Mouse (Mus musculus) bone marrow macrophage, adult 2 months (primary cell): Measurements from ENCODE around the gene Nppb. TPM values are rescaled to one million over a fixed set of nuclear protein-coding genes. Genes with fewer than 3 reads are reported as not detected.

Experiments
- H3K27ac ChIP-seq: 2 replicates; pipeline ENCODE4 v1.5.1; 2012; ENCODE audit warnings: low read depth, low read length; ENCODE audit not compliant: insufficient read depth
- H3K4me1 ChIP-seq: 2 replicates; pipeline ENCODE4 v1.6.1; 2012; ENCODE audit warnings: low read length; ENCODE audit not compliant: control insufficient read depth, insufficient read depth
- H3K4me3 ChIP-seq: 2 replicates; pipeline ENCODE4 v1.5.1; 2012; ENCODE audit warnings: mild to moderate bottlenecking, low read length, moderate library complexity; ENCODE audit not compliant: insufficient read depth
- CTCF ChIP-seq: IDR thresholded peaks from 2 replicates; pipeline ENCODE4 v1.5.1; 2012; ENCODE audit warnings: low read depth, mild to moderate bottlenecking, low read length, moderate library complexity
- POLR2A ChIP-seq: IDR thresholded peaks from 2 replicates; pipeline ENCODE4 v1.6.1; 2012; ENCODE audit warnings: mild to moderate bottlenecking, low read depth, low read length, borderline replicate concordance
- polyA plus RNA-seq: library from polyadenylated mRNA; stranded (reverse); fragments of >200 nt; gene quantifications from 2 replicates; pipeline ENCODE4 v1.2.4, GENCODE M21; 2012; ENCODE audit not compliant: missing spikeins, insufficient read depth, insufficient read length

Gene Nppb
- polyA plus RNA-seq, 1 experiment, result not detected

DNA sequence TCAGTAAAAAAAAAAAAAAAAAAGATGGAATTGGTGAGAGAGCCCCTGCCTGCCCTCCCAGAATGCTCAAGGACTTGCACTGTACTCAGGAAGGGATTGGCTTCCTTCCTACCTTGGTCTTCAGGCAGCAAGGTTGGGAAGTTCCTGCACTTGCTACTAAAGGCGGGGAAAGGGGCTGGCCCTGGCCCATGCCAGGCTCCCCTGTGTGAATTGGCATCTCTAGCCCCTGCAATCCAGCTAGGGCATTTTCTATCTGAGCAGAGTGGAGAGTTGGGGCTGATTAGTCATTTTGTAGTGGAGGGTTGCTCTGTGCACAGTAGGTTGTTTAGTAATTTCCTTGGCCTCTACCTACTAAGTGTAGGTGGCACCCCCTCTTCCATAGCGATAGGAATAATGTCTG is 16.8 kb upstream of the Nppb start:
- TF ChIP-seq POLR2A, result no peak
- TF ChIP-seq CTCF, result no peak
- no peak overlapping the region for H3K27ac ChIP-seq

DNA sequence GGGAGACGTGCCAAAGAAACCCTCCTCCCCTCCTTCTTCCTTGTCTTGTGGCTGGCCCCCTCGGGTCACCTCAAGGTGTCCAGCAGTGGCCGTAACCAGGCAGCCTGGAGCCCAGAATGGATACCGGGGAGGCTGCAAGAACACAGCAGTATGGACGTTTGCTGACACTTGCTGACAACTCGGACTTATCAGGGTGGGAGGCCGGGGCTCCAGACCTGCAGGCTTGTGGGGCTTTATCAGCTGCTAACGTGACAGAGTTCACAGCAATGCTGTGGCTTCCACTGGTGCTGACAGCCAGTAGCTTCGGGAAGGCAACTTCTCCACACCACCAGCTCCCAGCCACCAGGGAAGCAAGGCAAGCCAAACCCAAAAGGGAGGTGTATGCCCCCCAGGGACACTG is 16.3 kb upstream of the Nppb start:
- no peak overlapping the region for H3K27ac ChIP-seq
- no peak for TF ChIP-seq POLR2A
- no peak for TF ChIP-seq CTCF
- H3K4me1 ChIP-seq, result no peaks in the 10 kb centered on the region
- H3K4me3 ChIP-seq, result no peak overlapping the region

More for the DNA sequence above, 16.8 kb upstream of the Nppb start:
- no peaks in the 10 kb centered on the region for H3K4me1 ChIP-seq
- H3K4me3 ChIP-seq, result no peak overlapping the region

DNA sequence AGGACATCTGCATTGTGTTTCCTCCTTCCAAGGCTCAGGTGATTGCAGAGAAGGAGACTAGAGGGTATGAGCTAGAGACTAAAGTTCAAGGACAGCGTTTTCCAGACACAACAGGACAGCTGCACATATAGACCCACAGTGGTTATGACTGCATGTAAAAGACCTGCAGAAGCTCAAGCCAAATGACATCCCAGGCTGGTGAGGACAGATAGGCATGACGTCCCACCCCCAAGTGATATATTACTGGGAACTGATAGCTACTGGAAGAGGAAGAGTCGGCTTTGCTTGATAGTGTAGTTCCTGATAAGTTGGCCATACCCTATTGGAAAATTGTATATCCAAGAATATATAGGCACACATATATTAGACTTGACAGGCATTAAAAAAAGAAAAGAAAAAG is 9.4 kb upstream of the Nppb start:
- no peak overlapping the region for H3K4me3 ChIP-seq
- TF ChIP-seq CTCF (no peak), POLR2A (no peak)
- H3K27ac ChIP-seq, result no peak overlapping the region
- H3K4me1 ChIP-seq, result no peaks in the 10 kb centered on the region

DNA sequence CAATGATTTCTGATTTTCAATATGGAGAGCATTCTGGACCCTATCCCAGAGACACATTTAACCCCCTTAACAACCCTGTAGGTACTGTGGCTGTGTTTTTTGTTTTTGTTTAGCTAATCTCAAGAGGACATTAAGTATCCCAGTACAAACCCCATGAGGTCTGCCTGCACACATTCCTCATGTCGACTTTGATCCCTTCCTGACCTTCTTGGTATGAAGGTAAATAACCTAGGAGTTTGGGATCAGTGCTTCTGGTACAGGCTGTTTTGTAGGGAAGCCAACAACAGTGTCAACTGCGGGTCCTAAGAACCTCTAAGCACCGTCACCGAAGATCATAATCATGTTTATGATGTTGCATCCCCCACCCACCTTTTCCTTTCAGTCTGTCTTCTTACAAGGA is 7.9 kb upstream of the Nppb start:
- TF ChIP-seq POLR2A (no peak), CTCF (no peak)
- Histone ChIP-seq H3K27ac (no peak overlapping the region), H3K4me1 (no peaks in the 10 kb centered on the region), H3K4me3 (no peak overlapping the region)

DNA sequence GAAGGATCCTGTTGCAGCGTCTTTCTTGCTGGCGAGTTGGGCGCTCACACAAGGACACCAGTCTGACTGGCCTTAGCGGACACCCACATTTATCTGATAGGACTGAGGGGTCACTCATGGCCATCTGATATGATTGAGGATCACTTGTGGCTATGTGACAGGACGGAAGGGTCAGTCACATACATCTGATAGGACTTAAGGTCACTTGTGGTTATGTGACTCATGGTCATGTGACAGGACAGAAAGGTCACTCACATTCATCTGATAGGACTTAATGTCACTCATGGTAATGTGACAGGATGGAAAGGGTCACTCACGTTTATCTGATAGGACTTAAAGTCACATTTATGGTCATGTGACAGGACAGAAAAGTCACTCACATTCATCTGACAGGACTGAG is 7.2 kb upstream of the Nppb start:
- TF ChIP-seq POLR2A, result no peak
- no peak for TF ChIP-seq CTCF
- H3K4me1 ChIP-seq, result no peaks in the 10 kb centered on the region
- H3K27ac ChIP-seq, result no peak overlapping the region
- no peak overlapping the region for H3K4me3 ChIP-seq

DNA sequence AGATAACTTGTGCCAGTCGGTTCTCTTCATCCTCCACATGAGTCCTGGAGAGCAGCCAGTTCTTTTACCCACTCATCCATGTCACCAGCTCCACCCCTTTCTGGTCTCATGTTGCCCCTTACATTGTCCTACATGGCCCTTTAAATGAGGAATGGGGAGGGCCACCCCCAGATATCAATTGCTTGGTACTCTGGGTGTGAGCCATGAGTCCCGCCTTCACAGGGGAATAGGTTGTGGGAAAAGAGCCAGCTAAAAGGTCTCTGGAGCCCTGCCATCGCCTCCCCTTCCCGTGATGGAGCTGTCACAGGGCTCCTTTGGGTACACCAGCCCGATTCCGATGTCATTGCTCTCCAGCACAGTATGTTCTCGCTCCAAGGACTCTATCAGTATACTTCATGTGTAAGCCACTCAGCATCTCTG is 6.1 kb upstream of the Nppb start:
- Histone ChIP-seq H3K4me1 (no peaks in the 10 kb centered on the region), H3K27ac (no peak overlapping the region), H3K4me3 (no peak overlapping the region)
- TF ChIP-seq POLR2A (no peak), CTCF (no peak)

DNA sequence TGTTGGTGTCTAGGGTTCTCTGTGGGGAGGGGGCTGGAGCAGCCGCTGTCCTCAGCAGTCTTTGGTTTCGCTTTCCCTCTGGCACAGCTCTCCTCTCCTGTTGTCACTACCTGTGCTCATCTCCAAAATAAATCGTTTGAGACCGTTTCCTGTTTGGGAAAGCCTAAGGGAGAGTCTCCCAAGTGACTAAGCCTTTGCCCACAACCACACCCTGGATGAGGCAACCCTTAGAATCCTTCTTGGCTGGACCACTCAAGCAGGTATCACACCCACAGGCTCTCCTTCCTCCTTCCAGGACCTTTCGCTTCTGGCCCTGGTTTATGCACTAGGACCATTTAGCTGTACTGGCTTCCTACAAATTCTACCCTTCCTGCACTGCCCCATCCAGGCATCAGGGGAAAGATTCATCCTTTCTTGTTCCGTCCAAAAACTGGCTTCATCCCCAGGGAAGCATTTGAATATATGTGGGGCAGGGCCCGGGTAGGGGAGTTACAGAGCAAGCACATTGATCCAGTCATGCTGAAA is 8.0 kb downstream of the Nppb start:
- TF ChIP-seq CTCF (no peak), POLR2A (no peak)
- no peak overlapping the region for H3K27ac ChIP-seq
- no peak overlapping the region for H3K4me3 ChIP-seq
- no peaks in the 10 kb centered on the region for H3K4me1 ChIP-seq

DNA sequence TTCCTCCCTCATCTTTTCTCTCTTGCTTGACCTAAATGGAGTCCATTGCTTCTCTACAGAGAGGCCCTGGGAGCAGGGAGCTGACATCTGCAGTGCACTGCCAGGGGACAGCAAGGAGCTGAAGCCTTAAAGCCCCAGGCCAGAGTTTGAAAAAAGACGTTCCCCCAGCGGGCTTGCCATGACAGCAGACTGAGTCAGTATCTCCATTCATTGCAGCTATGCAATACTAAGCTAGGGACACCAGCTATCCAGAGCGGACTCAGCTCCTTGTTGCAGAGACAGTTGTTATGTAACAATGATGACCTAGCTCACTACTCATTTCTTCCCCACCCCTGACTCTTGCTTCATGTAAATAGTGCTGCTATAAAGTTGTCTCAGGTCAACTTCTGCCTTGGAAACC is 9.7 kb downstream of the Nppb start:
- H3K4me3 ChIP-seq, result no peak overlapping the region
- H3K4me1 ChIP-seq, result no peaks in the 10 kb centered on the region
- no peak for TF ChIP-seq CTCF
- TF ChIP-seq POLR2A, result no peak
- H3K27ac ChIP-seq, result no peak overlapping the region

DNA sequence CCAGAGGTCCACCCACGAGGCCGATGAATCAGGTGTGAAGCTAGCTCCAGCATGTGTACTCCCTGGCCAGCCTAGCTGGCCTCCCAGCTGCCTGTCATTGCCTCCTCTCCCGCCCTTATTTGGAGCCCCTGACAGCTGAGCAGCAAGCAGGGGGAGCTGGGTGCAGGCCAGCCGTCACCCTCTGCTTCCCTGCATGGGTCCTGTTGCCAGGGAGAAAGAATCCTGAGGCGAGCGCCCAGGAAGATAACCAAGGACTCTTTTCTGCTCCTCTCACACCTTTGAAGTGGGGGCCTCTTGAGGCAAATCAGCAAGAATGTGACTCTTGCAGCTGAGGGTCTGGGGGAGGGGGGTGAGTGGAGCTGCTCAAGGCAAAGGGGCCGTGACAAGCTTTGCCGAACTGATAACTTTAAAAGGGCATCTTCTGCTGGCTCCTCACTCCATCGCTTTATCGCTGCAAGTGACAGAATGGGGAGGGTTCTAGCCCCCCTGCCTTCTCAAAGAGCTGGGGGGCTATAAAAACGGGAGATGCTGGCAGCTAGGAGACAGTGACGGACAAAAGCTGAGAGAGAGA is 14.7 kb downstream of the Nppb start, which contains the start of gene Nppa:
Gene Nppa (plus strand): TSS at position 521 of the 571 bp plus-strand sequence.
- Histone ChIP-seq H3K27ac (no peak within 1 kb of the TSS), H3K4me1 (no peaks in the 10 kb centered on the region), H3K4me3 (no peak within 1 kb of the TSS)
- no peak for TF ChIP-seq CTCF
- TF ChIP-seq POLR2A, result no peak

DNA sequence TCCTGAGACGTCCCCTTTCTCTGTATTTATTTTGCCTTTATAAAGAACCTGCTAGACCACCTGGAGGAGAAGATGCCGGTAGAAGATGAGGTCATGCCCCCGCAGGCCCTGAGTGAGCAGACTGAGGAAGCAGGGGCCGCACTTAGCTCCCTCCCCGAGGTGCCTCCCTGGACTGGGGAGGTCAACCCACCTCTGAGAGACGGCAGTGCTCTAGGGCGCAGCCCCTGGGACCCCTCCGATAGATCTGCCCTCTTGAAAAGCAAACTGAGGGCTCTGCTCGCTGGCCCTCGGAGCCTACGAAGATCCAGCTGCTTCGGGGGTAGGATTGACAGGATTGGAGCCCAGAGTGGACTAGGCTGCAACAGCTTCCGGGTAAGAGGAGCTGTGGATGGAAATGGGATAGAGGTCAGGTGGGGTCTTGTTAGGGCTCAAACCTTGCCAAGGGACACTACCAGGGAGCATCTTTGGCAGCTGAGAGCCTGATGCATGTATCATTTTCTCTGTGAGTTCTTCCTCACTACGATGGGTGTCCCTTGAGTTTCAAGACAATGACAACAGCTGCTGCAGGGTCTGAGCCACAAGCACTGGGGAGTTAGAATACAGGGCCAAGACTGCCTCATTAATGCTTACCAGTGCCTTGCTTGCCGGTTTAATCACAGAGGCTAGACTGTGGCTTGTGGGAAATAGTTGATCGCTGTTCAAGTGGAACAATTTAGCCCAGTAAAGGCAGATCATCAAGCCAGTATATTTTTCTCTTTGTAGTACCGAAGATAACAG is 15.6 kb downstream of the Nppb start:
- Histone ChIP-seq H3K27ac (no peak overlapping the region), H3K4me3 (no peak overlapping the region), H3K4me1 (no peaks in the 10 kb centered on the region)
- no peak for TF ChIP-seq CTCF
- TF ChIP-seq POLR2A, result no peak
